Mouse (Mus musculus) urinary bladder, postnatal 0 days (tissue): ENCODE results near the gene Kcnab1. TPM values are rescaled to one million over a fixed set of nuclear protein-coding genes. Genes with fewer than 3 reads are reported as not detected.

Experiments
- polyA plus RNA-seq: library from polyadenylated mRNA; unstranded; fragments of >200 nt; fragmentation: Nextera tagmentation; extraction: Ambion mirVana; gene quantifications from 2 replicates; pipeline ENCODE4 v1.2.1, GENCODE M21; 2015

The Kcnab1 gene
- 2.3 and 3.2 TPM in 2 replicates for polyA plus RNA-seq

GRCm38 (mm10) chr3:65108945-65109921 is at the start of gene Kcnab1:
Kcnab1 (plus strand) TSS chr3:65109384.

DNA sequence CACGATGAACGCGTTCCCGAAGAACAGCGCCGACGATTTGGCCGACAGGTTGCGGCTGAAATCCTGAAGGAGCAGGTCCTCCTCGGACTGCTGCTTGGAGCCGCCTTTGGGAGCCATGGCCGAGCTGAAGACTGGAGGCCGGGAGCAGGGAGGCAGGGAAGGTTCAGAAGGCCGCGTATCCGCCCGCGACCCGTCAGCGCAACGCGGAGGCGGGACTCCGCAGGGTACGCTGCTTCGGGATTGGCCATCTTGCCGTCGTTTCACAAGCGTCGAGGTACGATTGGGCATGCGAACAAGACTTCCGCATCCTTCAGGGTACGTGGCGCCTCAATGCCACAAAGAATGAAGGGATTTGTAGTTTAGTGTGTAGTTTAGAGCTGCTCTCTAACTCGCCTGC is 283.2 kb downstream of the Kcnab1 start, which contains the start of gene Ssr3:
TSS of gene Ssr3 (minus strand) at position 203 of the 397 bp plus-strand sequence.

